Mouse (Mus musculus): ENCODE results near the gene Asxl2.

- no peak for TF ChIP-seq POLR2A (IDR thresholded peaks at IDR 0.05; ENCODE audit: insufficient read length, low read depth)
- TF ChIP-seq MYOD1 (IDR thresholded peaks at IDR 0.05; ENCODE audit: control insufficient read depth in 1 of 3, insufficient read length in 2 of 3, low read depth in 2 of 3) = no peak
- TF ChIP-seq E2F4 (IDR thresholded peaks at IDR 0.05; ENCODE audit: insufficient read depth) = no peak
- TF ChIP-seq MYOG (IDR thresholded peaks at IDR 0.05; ENCODE audit: control insufficient read depth in 1 of 3, insufficient read depth in 1 of 3, insufficient read length in 2 of 3, low read depth in 2 of 3) = no peak
- TF ChIP-seq USF1 (IDR thresholded peaks at IDR 0.05; ENCODE audit: low read depth) = no peak
- no peak for TF ChIP-seq TCF12 (IDR thresholded peaks at IDR 0.05; ENCODE audit: insufficient read depth, poor library complexity, severe bottlenecking)
- no peak for TF ChIP-seq MAX (IDR thresholded peaks at IDR 0.05; ENCODE audit: low read depth)
- TF ChIP-seq POLR2AphosphoS2 (IDR thresholded peaks at IDR 0.05; ENCODE audit: insufficient read length, low read depth) = no peak
- TF ChIP-seq CEBPB (IDR thresholded peaks at IDR 0.05; ENCODE audit: insufficient read depth, poor library complexity, severe bottlenecking) = no peak
- TF ChIP-seq SRF (IDR thresholded peaks at IDR 0.05; ENCODE audit: control insufficient read depth, insufficient read length, low read depth) = no peak
- TF ChIP-seq TCF3 (IDR thresholded peaks at IDR 0.05; ENCODE audit: insufficient read length, low read depth) = no peak
- TF ChIP-seq REST (IDR thresholded peaks at IDR 0.05; ENCODE audit: insufficient read depth, insufficient read length) = no peak
These were observed 14.3 kb downstream of the Asxl2 start for GRCm38 (mm10) chr12:3440916-3441315.
